Mouse (Mus musculus): ENCODE results near the gene Syndig1.
A peak's percentile ranks its signal among the peaks of the same experiment; 100 is the strongest.

Gene Syndig1

GRCm38 (mm10) chr2:149983107-149983506 lies 154.1 kb downstream of the Syndig1 start:
- DNase-seq: no peak

DNA sequence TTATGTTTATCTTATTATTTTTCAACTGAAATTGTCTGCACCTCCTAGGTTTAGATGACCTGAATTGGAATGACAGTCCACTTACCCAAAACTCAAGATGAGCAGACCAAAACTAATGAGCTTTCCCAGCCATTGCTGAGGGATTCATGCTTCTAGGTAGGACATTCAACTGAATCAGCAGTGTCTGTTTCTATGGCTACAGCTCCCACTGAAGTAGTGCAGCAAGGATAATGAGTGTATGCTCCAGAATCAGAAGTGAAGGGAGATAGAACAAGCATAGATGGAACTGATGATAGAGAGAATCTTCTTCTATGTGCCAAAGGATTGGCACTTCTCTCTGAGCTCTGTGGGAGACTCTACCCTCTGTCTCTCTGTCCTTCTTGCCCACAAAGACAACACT lies 158.6 kb downstream of the Syndig1 start:
- DNase-seq: no peak

DNA sequence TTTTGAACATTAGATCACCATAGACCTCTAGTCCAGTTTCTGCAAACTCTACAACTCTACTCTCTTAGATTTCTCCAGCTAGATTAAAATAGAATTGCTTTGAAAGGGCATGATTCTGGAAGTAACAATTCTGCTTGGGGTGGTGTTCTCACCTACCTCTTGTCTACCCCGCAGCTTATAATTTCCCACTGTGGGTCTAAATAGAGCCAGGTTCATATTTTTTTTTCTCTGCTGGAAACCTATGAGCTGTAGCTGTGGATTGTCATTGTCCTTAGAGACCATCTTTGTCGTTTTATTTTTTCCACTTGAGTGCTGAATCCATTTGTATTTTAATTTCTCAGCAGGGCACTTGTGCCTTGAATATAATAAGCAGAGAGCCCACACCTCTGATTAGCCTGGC lies 162.5 kb downstream of the Syndig1 start:
- DNase-seq: no peak

- DNase-seq: no peak
These were observed 163.9 kb downstream of the Syndig1 start for GRCm38 (mm10) chr2:149992921-149993320.

- DNase-seq: peak in 1 of 2 experiments; percentile 29
These were observed 167.5 kb downstream of the Syndig1 start for GRCm38 (mm10) chr2:149996382-149996964.

GRCm38 (mm10) chr2:149997657-149998056 lies 168.6 kb downstream of the Syndig1 start:
- no peak for DNase-seq

GRCm38 (mm10) chr2:149998373-149999108 lies 169.5 kb downstream of the Syndig1 start:
- peak in 1 of 2 experiments; percentile 13 for DNase-seq

GRCm38 (mm10) chr2:150000564-150000963 lies 171.6 kb downstream of the Syndig1 start:
- no peak for DNase-seq

- no peak for DNase-seq
These were observed 174.5 kb downstream of the Syndig1 start for GRCm38 (mm10) chr2:150003499-150003898.

GRCm38 (mm10) chr2:150012787-150013346 lies 183.9 kb downstream of the Syndig1 start:
- no peak for DNase-seq

DNA sequence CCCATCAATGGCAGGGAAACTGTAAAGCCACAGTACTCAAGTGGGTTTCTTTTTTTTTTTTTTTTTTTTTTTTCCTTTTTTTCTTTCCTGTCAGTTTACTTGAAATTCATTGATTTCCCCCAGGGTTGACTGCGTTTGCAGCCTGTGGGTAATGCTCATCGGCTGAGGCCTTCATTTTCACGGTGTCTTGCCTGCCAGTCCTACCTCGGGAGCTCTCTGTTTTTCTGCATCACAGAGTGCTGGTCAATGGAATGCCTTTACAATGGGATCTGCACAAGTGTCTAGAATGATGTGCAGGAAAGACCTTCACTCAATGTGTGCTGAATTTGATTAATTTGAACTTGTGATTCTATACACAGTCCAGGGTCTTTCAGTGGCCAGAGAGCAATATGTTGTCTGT lies 184.8 kb downstream of the Syndig1 start:
- no peak for DNase-seq

DNA sequence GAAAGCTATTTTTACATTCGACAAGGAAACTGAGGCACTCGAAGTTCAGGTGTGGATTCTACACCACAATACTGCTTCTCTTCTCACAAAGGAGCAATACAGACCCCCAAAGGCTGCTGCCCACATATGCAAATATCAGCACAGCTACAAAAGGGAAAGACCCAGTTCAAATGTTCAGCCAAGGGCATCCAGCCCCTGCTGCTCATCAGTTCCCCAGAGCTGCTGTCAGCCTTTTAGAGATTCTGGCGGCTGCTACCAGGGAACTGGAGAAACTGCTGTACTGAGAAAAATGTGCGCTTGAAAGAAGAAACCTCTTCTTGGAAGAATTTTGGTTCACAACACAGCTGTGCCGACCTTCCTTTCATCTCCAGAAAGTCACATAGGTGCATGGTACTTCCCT lies 187.3 kb downstream of the Syndig1 start:
- DNase-seq: no peak

- no peak for DNase-seq
These were observed 191.7 kb downstream of the Syndig1 start for GRCm38 (mm10) chr2:150020706-150021105.

DNA sequence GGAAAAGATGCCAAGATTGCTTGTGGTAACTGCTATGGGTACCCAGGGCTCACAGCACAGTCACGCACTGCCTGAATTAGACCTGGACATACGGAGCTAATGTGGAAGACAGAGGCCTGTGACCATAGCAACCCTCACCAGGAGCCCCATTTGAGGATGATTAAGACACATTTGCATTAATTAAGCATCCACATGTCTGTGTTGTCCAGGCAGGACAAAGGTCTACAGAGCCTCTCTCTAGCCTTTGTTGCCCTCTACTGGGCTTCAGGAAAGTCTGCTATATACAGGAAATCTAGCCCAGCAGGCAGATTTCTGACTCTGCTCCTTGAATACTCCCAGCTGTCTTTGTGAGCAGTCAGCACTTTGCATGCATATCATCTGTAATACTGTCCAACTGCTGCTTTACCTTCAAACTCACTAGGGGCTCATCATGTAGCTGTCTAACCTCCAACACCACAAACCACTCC lies 194.9 kb downstream of the Syndig1 start:
- peak; percentile 35 to 39 for DNase-seq

GRCm38 (mm10) chr2:150043531-150043930 lies 214.5 kb downstream of the Syndig1 start:
- DNase-seq: no peak

Measured in cerebellum, postnatal 25 days (tissue).